7 mouse cellular contexts compared by ENCODE assay signal in the genomic region with DNA sequence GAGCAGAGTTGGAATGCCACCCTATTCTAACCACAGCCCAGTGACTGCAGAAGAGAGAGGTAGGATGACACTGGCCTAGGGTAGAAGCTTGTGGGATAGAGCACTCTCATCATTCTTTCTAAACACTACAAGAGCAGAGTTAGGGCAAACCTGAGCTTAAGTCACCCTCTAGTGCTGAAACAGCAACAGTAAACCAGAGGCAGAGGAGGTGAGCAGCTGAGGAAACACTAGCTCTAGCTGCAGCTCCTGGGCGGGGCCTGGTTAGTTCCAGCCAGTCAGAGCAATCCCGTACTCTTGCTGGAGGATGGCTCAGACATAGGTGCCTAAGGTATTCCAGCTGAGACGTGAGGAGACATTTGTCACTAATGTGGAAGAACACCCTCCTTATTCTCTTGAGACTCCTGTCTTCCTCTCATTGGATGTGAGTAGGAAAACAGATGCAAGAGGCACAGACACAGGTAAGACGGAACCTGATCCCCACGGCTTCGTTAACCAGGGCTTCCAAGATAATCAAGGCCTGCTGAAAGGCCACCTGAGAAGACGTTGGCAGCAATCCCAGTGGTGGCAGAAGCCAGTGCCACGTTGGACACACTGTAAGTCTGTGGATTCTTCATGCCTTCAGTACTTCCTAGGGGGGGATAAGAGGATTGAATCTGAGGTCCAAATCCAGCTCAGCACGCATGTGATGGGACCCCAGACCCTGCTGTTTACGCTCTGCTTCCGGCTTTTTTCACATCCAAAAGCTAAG.
DNase-seq lines count a peak whose midpoint lies in the region; ATAC-seq and TF ChIP-seq lines count a peak whose summit lies in the region.

No protein-coding gene starts in this region.

- no peak overlapping the region for H3K9ac ChIP-seq in ES-Bruce4 (ENCODE audit: low read depth, poor library complexity, severe bottlenecking)
- H3K9ac ChIP-seq in forebrain, embryonic 14.5 days (ENCODE audit: low read length) = no peak overlapping the region

- no peaks in the 10 kb centered on the region for H3K4me1 ChIP-seq in ES-Bruce4 (ENCODE audit: control insufficient read depth, insufficient read depth, low read length)
- H3K4me1 ChIP-seq in forebrain, embryonic 14.5 days (ENCODE audit: control insufficient read depth, insufficient read depth, low read length) = no peaks in the 10 kb centered on the region

- no peak for TF ChIP-seq POLR2A in ES-Bruce4 (IDR thresholded peaks at IDR 0.05; ENCODE audit: insufficient read depth, low read length)

- DNase-seq in layer of hippocampus, adult 11-12 months (ENCODE audit: low spot score) = peak; percentile 22
- no peak for DNase-seq in layer of hippocampus, postnatal 25 days (ENCODE audit: extremely low spot score in 1 of 2, low spot score in 1 of 2)
- peak; percentile 30 for DNase-seq in 3T3-L1 (ENCODE audit: low read depth, low spot score)
- peak; percentile 26 for DNase-seq in mesoderm, embryonic 11.5 days (ENCODE audit: low read depth, low spot score)
- DNase-seq in forebrain, embryonic 14.5 days (ENCODE audit: low spot score) = no peak

- H3K36me3 ChIP-seq in ES-Bruce4 (ENCODE audit: control insufficient read depth, insufficient read depth, low read length, poor library complexity, severe bottlenecking) = no peaks in the 10 kb centered on the region
- H3K36me3 ChIP-seq in forebrain, embryonic 14.5 days (ENCODE audit: control insufficient read depth, insufficient read depth, low read length) = no peaks in the 10 kb centered on the region

- H3K9me3 ChIP-seq in ES-Bruce4 (replicated peaks; ENCODE audit: control insufficient read depth, insufficient read depth, low read length, poor library complexity, severe bottlenecking) = no peaks in the 10 kb centered on the region
- H3K9me3 ChIP-seq in forebrain, embryonic 14.5 days (replicated peaks; ENCODE audit: control insufficient read depth, low read length) = no peaks in the 10 kb centered on the region

- 67% methylated on average over 11 of the region's 11 CpGs for WGBS in forebrain, embryonic 14.5 days

- ATAC-seq in erythroid progenitor cell, adult 5-6 weeks (replicated peaks; ENCODE audit: low FRiP score, poor library complexity, severe bottlenecking) = peak; percentile 42; the same call in 1 of the 2 replicates
- ATAC-seq in forebrain, embryonic 14.5 days = no peak

- no peak overlapping the region for H3K4me2 ChIP-seq in forebrain, embryonic 14.5 days (ENCODE audit: low read length)

- TF ChIP-seq CTCF in ES-Bruce4 (IDR thresholded peaks at IDR 0.05; ENCODE audit: low read depth, low read length) = peak; percentile 2

- H3K27me3 ChIP-seq in ES-Bruce4 (ENCODE audit: control insufficient read depth, insufficient read depth, low read length, poor library complexity, severe bottlenecking) = no peaks in the 10 kb centered on the region
- H3K27me3 ChIP-seq in forebrain, embryonic 14.5 days (replicated peaks; ENCODE audit: control insufficient read depth, insufficient read depth, low read length) = no peaks in the 10 kb centered on the region

- H3K4me3 ChIP-seq in ES-Bruce4 (ENCODE audit: low read depth, low read length) = no peak overlapping the region
- no peak overlapping the region for H3K4me3 ChIP-seq in forebrain, embryonic 14.5 days (ENCODE audit: low read depth, low read length)

- TF ChIP-seq EP300 in ES-Bruce4 (IDR thresholded peaks at IDR 0.05; ENCODE audit: insufficient read depth, low read depth, low read length) = no peak

- no peak overlapping the region for H3K27ac ChIP-seq in ES-Bruce4 (ENCODE audit: insufficient read depth, low read length)
- H3K27ac ChIP-seq in forebrain, embryonic 14.5 days (ENCODE audit: low read depth, low read length) = no peak overlapping the region

Comparison
In these comparisons a context has a peak if more than half of its experiments do, and no peak if none do; other contexts are left out.
1. DNase-seq: peak in layer of hippocampus, adult 11-12 months (single experiment), 3T3-L1 (single experiment) and mesoderm, embryonic 11.5 days (single experiment); none in layer of hippocampus, postnatal 25 days (0 of 2) and forebrain, embryonic 14.5 days (single experiment).